Mouse (Mus musculus) MEL (cell line): ENCODE measurements around the gene Bach2. TPM values are rescaled to one million over a fixed set of nuclear protein-coding genes. Genes with fewer than 3 reads are reported as not detected.

Source experiments
- DNase-seq: peaks from one replicate; pipeline ENCODE4 v3.0.0; 2011; ENCODE audit warnings: low read depth, low spot score
- H3K27ac ChIP-seq: 2 replicates; pipeline ENCODE4 v1.5.1; 2012; ENCODE audit warnings: low read depth, mild to moderate bottlenecking, control low read depth, low read length, moderate library complexity; ENCODE audit not compliant: control insufficient read depth
- H3K27me3 ChIP-seq, 2 experiments: fragments of 150-350 bp in 1 of 2; sonication (generic) in 1 of 2; 2 replicates each; pipeline ENCODE4 v1.6.1; 2012; ENCODE audit warnings: low read length in 2 of 2, mild to moderate bottlenecking in 2 of 2, improper control_type of control experiment in 1 of 2, moderate library complexity in 1 of 2; ENCODE audit not compliant: insufficient read depth in 2 of 2, control insufficient read depth in 1 of 2
- H3K36me3 ChIP-seq, 2 experiments: 2 replicates each; pipeline ENCODE4 v1.6.1; 2012 to 2014; ENCODE audit warnings: low read length in 2 of 2, improper control_type of control experiment in 1 of 2, inconsistent platforms in 1 of 2, mild to moderate bottlenecking in 1 of 2; ENCODE audit not compliant: insufficient read depth in 2 of 2, control insufficient read depth in 1 of 2
- H3K4me1 ChIP-seq, 2 experiments: fragments of 150-350 bp in 1 of 2; sonication (generic) in 1 of 2; 2 replicates each; pipeline ENCODE4 v1.6.1; 2012; ENCODE audit warnings: low read length in 2 of 2, improper control_type of control experiment in 1 of 2, mild to moderate bottlenecking in 1 of 2; ENCODE audit not compliant: insufficient read depth in 2 of 2, control insufficient read depth in 1 of 2
- H3K4me3 ChIP-seq, 2 experiments: fragments of 150-350 bp in 1 of 2; sonication (generic) in 1 of 2; 2 replicates each; pipeline ENCODE4 v1.5.1; 2012; ENCODE audit warnings: low read depth in 2 of 2, low read length in 2 of 2, mild to moderate bottlenecking in 2 of 2, moderate library complexity in 2 of 2, control low read depth in 1 of 2, improper control_type of control experiment in 1 of 2; ENCODE audit not compliant: control insufficient read depth in 1 of 2, insufficient read depth in 1 of 2
- H3K79me2 ChIP-seq: 2 replicates; pipeline ENCODE4 v1.6.1; 2012; ENCODE audit warnings: mild to moderate bottlenecking, low read length, moderate library complexity; ENCODE audit not compliant: control insufficient read depth, poor library complexity, insufficient read depth
- H3K9ac ChIP-seq: 2 replicates; pipeline ENCODE4 v1.6.1; 2012; ENCODE audit warnings: low read depth, mild to moderate bottlenecking, control low read depth, low read length, moderate library complexity; ENCODE audit not compliant: control insufficient read depth, poor library complexity, severe bottlenecking
- H3K9me3 ChIP-seq: fragments of 150-350 bp; sonication (generic); replicated peaks from 2 replicates; pipeline ENCODE4 v1.6.1; 2012; ENCODE audit warnings: mild to moderate bottlenecking, low read length, improper control_type of control experiment, moderate library complexity; ENCODE audit not compliant: insufficient read depth
- BHLHE40 ChIP-seq: IDR thresholded peaks from 2 replicates; pipeline ENCODE4 v1.6.1; 2012; ENCODE audit warnings: low read depth, mild to moderate bottlenecking, inconsistent platforms, low read length, improper control_type of control experiment, borderline replicate concordance
- EP300 ChIP-seq, 2 experiments: IDR thresholded peaks; 2 replicates each; pipeline ENCODE4 v1.6.1; 2011; ENCODE audit warnings: improper control_type of control experiment in 2 of 2, low read length in 2 of 2, low read depth in 1 of 2, mild to moderate bottlenecking in 1 of 2
- ETS1 ChIP-seq: IDR thresholded peaks from 2 replicates; pipeline ENCODE4 v1.6.1; 2012; ENCODE audit warnings: low read depth, mild to moderate bottlenecking, inconsistent platforms, low read length, improper control_type of control experiment, moderate library complexity
- GATA1 ChIP-seq: IDR thresholded peaks from 2 replicates; pipeline ENCODE4 v1.6.1; 2011; ENCODE audit warnings: low read depth, low read length, improper control_type of control experiment
- JUND ChIP-seq: IDR thresholded peaks from 2 replicates; pipeline ENCODE4 v1.6.1; 2011; ENCODE audit warnings: low read depth, mild to moderate bottlenecking, improper control_type of control experiment, low read length
- MAFK ChIP-seq: IDR thresholded peaks from 2 replicates; pipeline ENCODE4 v1.6.1; 2011; ENCODE audit warnings: low read depth, mild to moderate bottlenecking, low read length, improper control_type of control experiment, borderline replicate concordance
- MEF2A ChIP-seq: IDR thresholded peaks from 2 replicates; pipeline ENCODE4 v1.6.1; 2014; ENCODE audit warnings: low read depth, mild to moderate bottlenecking, inconsistent platforms, low read length, improper control_type of control experiment; ENCODE audit not compliant: poor library complexity, insufficient replicate concordance, severe bottlenecking; ENCODE audit errors: extremely low read depth
- MYC ChIP-seq: IDR thresholded peaks from 2 replicates; pipeline ENCODE4 v1.6.1; 2011; ENCODE audit warnings: low read depth, mild to moderate bottlenecking, low read length, improper control_type of control experiment, moderate library complexity
- POLR2A ChIP-seq, 2 experiments: IDR thresholded peaks; 2 replicates each; pipeline ENCODE4 v1.6.1; 2011 to 2012; ENCODE audit warnings: low read length in 2 of 2, mild to moderate bottlenecking in 2 of 2, control low read depth in 1 of 2, improper control_type of control experiment in 1 of 2, low read depth in 1 of 2, moderate library complexity in 1 of 2; ENCODE audit not compliant: control insufficient read depth in 1 of 2, insufficient read depth in 1 of 2, poor library complexity in 1 of 2
- RCOR1 ChIP-seq: IDR thresholded peaks from 2 replicates; pipeline ENCODE4 v1.6.1; 2012; ENCODE audit warnings: low read depth, mild to moderate bottlenecking, inconsistent platforms, low read length, improper control_type of control experiment
- SIN3A ChIP-seq: IDR thresholded peaks from 2 replicates; pipeline ENCODE4 v1.6.1; 2012; ENCODE audit warnings: low read length, improper control_type of control experiment, inconsistent platforms
- SMC3 ChIP-seq: IDR thresholded peaks from 2 replicates; pipeline ENCODE4 v1.6.1; 2011; ENCODE audit warnings: low read depth, low read length, improper control_type of control experiment
- TAL1 ChIP-seq: IDR thresholded peaks from 2 replicates; pipeline ENCODE4 v1.6.1; 2012; ENCODE audit warnings: mild to moderate bottlenecking, inconsistent platforms, low read length, moderate library complexity, mixed read lengths
- TCF12 ChIP-seq: IDR thresholded peaks from 2 replicates; pipeline ENCODE4 v1.6.1; 2014; ENCODE audit warnings: low read depth, mild to moderate bottlenecking, inconsistent platforms, low read length, improper control_type of control experiment, moderate library complexity
- USF2 ChIP-seq, 2 experiments: IDR thresholded peaks; 2 replicates each; pipeline ENCODE4 v1.6.1; 2011 to 2012; ENCODE audit warnings: improper control_type of control experiment in 2 of 2, low read length in 2 of 2, borderline replicate concordance in 1 of 2, inconsistent platforms in 1 of 2, low read depth in 1 of 2, mild to moderate bottlenecking in 1 of 2; ENCODE audit not compliant: insufficient read depth in 1 of 2
- ZC3H11A ChIP-seq: IDR thresholded peaks from 2 replicates; pipeline ENCODE4 v1.6.1; 2012; ENCODE audit warnings: low read depth, mild to moderate bottlenecking, inconsistent platforms, low read length, improper control_type of control experiment
- ZMIZ1 ChIP-seq: IDR thresholded peaks from 2 replicates; pipeline ENCODE4 v1.6.1; 2012; ENCODE audit warnings: low read depth, mild to moderate bottlenecking, inconsistent platforms, low read length, improper control_type of control experiment, moderate library complexity
- ZNF384 ChIP-seq: IDR thresholded peaks from 2 replicates; pipeline ENCODE4 v1.6.1; 2012; ENCODE audit warnings: low read depth, mild to moderate bottlenecking, inconsistent platforms, low read length, improper control_type of control experiment
- polyA plus RNA-seq, 2 experiments: library from polyadenylated mRNA; stranded (reverse) in 1 of 2; unstranded in 1 of 2; fragments of >175 nt in 1 of 2; fragments of >200 nt in 1 of 2; gene quantifications; 2 replicates each; pipeline versions ENCODE4 v1.2.1 to v1.2.4; 2012; ENCODE audit warnings: low replicate concordance in 2 of 2, low read depth in 1 of 2; ENCODE audit not compliant: insufficient read length in 2 of 2, insufficient read depth in 1 of 2, missing spikeins in 1 of 2
- total RNA-seq: library from RNA; depleted of rRNA; stranded (reverse); fragments of 300-350 nt; gene quantifications from 2 replicates; pipeline ENCODE4 v1.2.3, GENCODE M21; 2012

Bach2 gene
- total and polyA plus RNA-seq, 3 experiments = 0.04 TPM; not detected in 2

DNA sequence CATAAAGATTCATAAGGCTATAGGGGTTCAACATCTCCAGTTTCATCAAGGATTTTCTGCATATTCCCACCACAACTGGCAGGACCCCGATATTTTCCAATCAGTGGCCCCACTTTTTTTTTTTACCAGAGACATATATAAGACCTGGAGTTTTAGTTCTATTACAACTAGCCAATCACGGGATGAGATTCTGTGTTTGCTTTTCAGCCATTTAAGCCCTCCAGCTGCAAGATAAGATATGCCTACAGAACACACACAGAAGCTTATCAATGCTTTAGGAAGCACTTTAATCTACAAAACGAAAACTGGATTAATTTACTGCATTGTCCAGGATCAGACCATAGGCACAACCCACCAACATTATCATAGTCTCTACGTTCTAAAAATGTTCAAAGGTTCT lies 33.8 kb upstream of the Bach2 start:
- Histone ChIP-seq H3K27ac (no peak overlapping the region), H3K79me2 (no peaks in the 10 kb centered on the region), H3K27me3 (peaks cover 0 to 3% of the 10 kb centered on the region in 2 experiments; a peak in 3 of 4 replicates), H3K4me1 (peaks cover 0 to 23% of the 10 kb centered on the region in 2 experiments), H3K4me3 (no peak overlapping the region), H3K9me3 (no peaks in the 10 kb centered on the region), H3K9ac (no peak overlapping the region), H3K36me3 (peaks cover 0 to 20% of the 10 kb centered on the region in 2 experiments; a peak in 2 of 4 replicates)
- TF ChIP-seq ZC3H11A (no peak), ZMIZ1 (no peak), ETS1 (peak; percentile 65; the same call in 1 of the 2 replicates), SIN3A (peak; percentile 42; the same call in 1 of the 2 replicates), TAL1 (peak; percentile 42), EP300 (IDR thresholded peaks at IDR 0.05; ENCODE audit: low read depth in 1 of 2, low read length in 2 of 2) (peak; percentile 85 to 87), POLR2A (IDR thresholded peaks at IDR 0.05; ENCODE audit: control insufficient read depth in 1 of 2, insufficient read depth in 1 of 2, low read depth in 1 of 2, low read length in 2 of 2, poor library complexity in 1 of 2) (no peak), BHLHE40 (peak; percentile 30; the same call in 1 of the 2 replicates), USF2 (IDR thresholded peaks at IDR 0.05; ENCODE audit: borderline replicate concordance in 1 of 2, insufficient read depth in 1 of 2, low read depth in 1 of 2, low read length in 2 of 2) (no peak), RCOR1 (peak; percentile 79; the same call in 1 of the 2 replicates), TCF12 (peak; percentile 83), SMC3 (no peak), GATA1 (peak; percentile 90), ZNF384 (peak; percentile 83), MYC (no peak)
- peak; percentile 57 for DNase-seq

DNA sequence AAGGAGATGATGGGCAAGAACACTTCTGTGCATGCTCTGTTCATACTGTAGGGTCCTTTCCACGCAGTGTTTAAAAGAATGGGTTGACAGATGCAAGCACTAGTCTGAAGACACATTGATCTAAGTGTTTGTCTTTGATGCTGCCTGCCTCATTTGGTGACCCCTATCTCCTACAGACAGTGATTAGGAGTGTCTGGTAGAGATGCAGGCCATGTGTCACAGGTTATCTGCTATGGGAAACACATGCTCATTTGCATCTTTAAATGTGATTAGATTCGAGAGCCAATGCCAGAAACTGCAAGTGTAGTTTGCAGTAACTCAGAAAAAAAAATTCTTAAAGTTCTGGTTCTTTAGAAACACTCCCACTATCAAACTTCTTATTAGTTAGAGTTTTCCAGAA lies 32.8 kb upstream of the Bach2 start:
- H3K27me3 ChIP-seq = no peaks in the 10 kb centered on the region; a peak in 1 of 4 replicates
- TF ChIP-seq TAL1 (no peak), EP300 (IDR thresholded peaks at IDR 0.05; ENCODE audit: low read depth in 1 of 2, low read length in 2 of 2) (peak in 1 of 2 experiments; percentile 31; a peak in 1 of 4 replicates), RCOR1 (peak; percentile 20; the same call in 1 of the 2 replicates), JUND (no peak), MEF2A (no peak), GATA1 (peak; percentile 44; the same call in 1 of the 2 replicates), MAFK (no peak), ETS1 (peak; percentile 66), TCF12 (0 out of 2 replicates have a peak, but pooled peaks have one; percentile 15)
- no peak overlapping the region for H3K9ac ChIP-seq
- no peaks in the 10 kb centered on the region for H3K9me3 ChIP-seq
- H3K36me3 ChIP-seq = peaks cover 0 to 26% of the 10 kb centered on the region in 2 experiments; a peak in 2 of 4 replicates
- peak overlapping the region; percentile 14; the same call in 1 of the 2 replicates for H3K27ac ChIP-seq
- DNase-seq = peak; percentile 13
- H3K4me3 ChIP-seq = no peak overlapping the region
- H3K79me2 ChIP-seq = no peaks in the 10 kb centered on the region
- peaks cover 0 to 28% of the 10 kb centered on the region in 2 experiments for H3K4me1 ChIP-seq
